Mouse (Mus musculus): ENCODE measurements around the gene 1110017D15Rik. TPM values are rescaled to one million over a fixed set of nuclear protein-coding genes. Genes with fewer than 3 reads are reported as not detected.

The 1110017D15Rik gene
- polyA plus RNA-seq, 1 experiment from 2014 or later: not detected

Other genes starting within 250 kb of the 1110017D15Rik start
- 48.7 and 50.2 TPM in 2 replicates for gene Ubap2, start 242.2 kb downstream of the 1110017D15Rik start, polyA plus RNA-seq (2016; fragmentation: Nextera tagmentation; extraction: Ambion mirVana)
- gene Dcaf12, start 202.4 kb downstream of the 1110017D15Rik start, polyA plus RNA-seq (2016; fragmentation: Nextera tagmentation; extraction: Ambion mirVana): 61.4 and 64.5 TPM in 2 replicates
- gene Ubap1, start 168.3 kb downstream of the 1110017D15Rik start, polyA plus RNA-seq (2016; fragmentation: Nextera tagmentation; extraction: Ambion mirVana): 28.3 and 28.5 TPM in 2 replicates
- 9.0 and 9.5 TPM in 2 replicates for gene Kif24, start 52.4 kb downstream of the 1110017D15Rik start, polyA plus RNA-seq (2016; fragmentation: Nextera tagmentation; extraction: Ambion mirVana)
- gene Nudt2, start 52.2 kb downstream of the 1110017D15Rik start, polyA plus RNA-seq (2016; fragmentation: Nextera tagmentation; extraction: Ambion mirVana): 30.9 and 31.7 TPM in 2 replicates
- gene AI464131, start 14.3 kb downstream of the 1110017D15Rik start, polyA plus RNA-seq (2016; fragmentation: Nextera tagmentation; extraction: Ambion mirVana): 0.57 and 0.98 TPM in 2 replicates
- gene Fam219a, start 52.2 kb upstream of the 1110017D15Rik start, polyA plus RNA-seq (2016; fragmentation: Nextera tagmentation; extraction: Ambion mirVana): 1.0 and 2.0 TPM in 2 replicates
- gene Dnaic1, start 52.4 kb upstream of the 1110017D15Rik start, polyA plus RNA-seq (2016; fragmentation: Nextera tagmentation; extraction: Ambion mirVana): 0.51 and 0.61 TPM in 2 replicates
- 1.1 and 1.5 TPM in 2 replicates for gene Enho, start 123.0 kb upstream of the 1110017D15Rik start, polyA plus RNA-seq (2016; fragmentation: Nextera tagmentation; extraction: Ambion mirVana)
- 1.4 and 1.7 TPM in 2 replicates for gene Cntfr, start 179.8 kb upstream of the 1110017D15Rik start, polyA plus RNA-seq (2016; fragmentation: Nextera tagmentation; extraction: Ambion mirVana)
- gene Il11ra1, start 182.7 kb upstream of the 1110017D15Rik start, polyA plus RNA-seq (2016; fragmentation: Nextera tagmentation; extraction: Ambion mirVana): 39.7 and 43.0 TPM in 2 replicates
- gene Rpp25l, start 196.2 kb upstream of the 1110017D15Rik start, polyA plus RNA-seq (2016; fragmentation: Nextera tagmentation; extraction: Ambion mirVana): 39.1 and 44.9 TPM in 2 replicates
- 89.7 and 92.2 TPM in 2 replicates for gene Dctn3, start 205.8 kb upstream of the 1110017D15Rik start, polyA plus RNA-seq (2016; fragmentation: Nextera tagmentation; extraction: Ambion mirVana)
- not detected in 2 replicates for gene Arid3c, start 213.8 kb upstream of the 1110017D15Rik start, polyA plus RNA-seq (2016; fragmentation: Nextera tagmentation; extraction: Ambion mirVana)
- gene Galt, start 237.9 kb upstream of the 1110017D15Rik start, polyA plus RNA-seq (2016; fragmentation: Nextera tagmentation; extraction: Ambion mirVana): 25.2 and 25.7 TPM in 2 replicates
- gene Sigmar1, start 238.8 kb upstream of the 1110017D15Rik start, polyA plus RNA-seq (2016; fragmentation: Nextera tagmentation; extraction: Ambion mirVana): 49.6 and 51.2 TPM in 2 replicates